Mouse (Mus musculus) urinary bladder, adult 18-20 months (tissue): ENCODE measurements around the gene Pik3c2a.
"Not testable (repeated sequence)": the region's sequence is repeated elsewhere in the genome, so short reads cannot be mapped to it uniquely, and the experiment has no call there.

Experiments used
- DNase-seq, 2 experiments: peaks; one replicate each; pipeline ENCODE4 v3.0.0; 2022; ENCODE audit warnings: low spot score in 2 of 2, mixed read lengths in 2 of 2

The Pik3c2a gene

GRCm38 (mm10) chr7:116392329-116392728 is 50.9 kb downstream of the Pik3c2a start:
- DNase-seq: no peak

- DNase-seq: not testable (repeated sequence)
Observed at GRCm38 (mm10) chr7:116387389-116387788, 55.9 kb downstream of the Pik3c2a start.

- DNase-seq: not testable (repeated sequence)
Observed at GRCm38 (mm10) chr7:116379181-116379580, 64.1 kb downstream of the Pik3c2a start.

- DNase-seq: no peak
Observed at GRCm38 (mm10) chr7:116374284-116374683, 69.0 kb downstream of the Pik3c2a start.

GRCm38 (mm10) chr7:116336226-116336625 is 107.0 kb downstream of the Pik3c2a start:
- DNase-seq: peak; percentile 19 to 33

- DNase-seq: no peak
Observed at GRCm38 (mm10) chr7:116335133-116335532, 108.1 kb downstream of the Pik3c2a start.

GRCm38 (mm10) chr7:116334669-116335038 is 108.6 kb downstream of the Pik3c2a start:
- DNase-seq: no peak

- peak; percentile 95 to 97 for DNase-seq
Observed at GRCm38 (mm10) chr7:116333713-116334668, 109.3 kb downstream of the Pik3c2a start, which contains the start of gene Rps13. Gene Rps13, minus strand, starts transcription at chr7:116334195.

GRCm38 (mm10) chr7:116331246-116331645 is 112.0 kb downstream of the Pik3c2a start:
- no peak for DNase-seq

- no peak for DNase-seq
Observed at GRCm38 (mm10) chr7:116329858-116330257, 113.4 kb downstream of the Pik3c2a start.

GRCm38 (mm10) chr7:116328777-116329176 is 114.5 kb downstream of the Pik3c2a start:
- no peak for DNase-seq

GRCm38 (mm10) chr7:116327901-116328300 is 115.3 kb downstream of the Pik3c2a start:
- DNase-seq: no peak

GRCm38 (mm10) chr7:116323331-116323964 is 119.8 kb downstream of the Pik3c2a start:
- peak; percentile 50 to 65 for DNase-seq

GRCm38 (mm10) chr7:116309456-116309855 is 133.8 kb downstream of the Pik3c2a start:
- no peak for DNase-seq

GRCm38 (mm10) chr7:116308632-116308991 is 134.6 kb downstream of the Pik3c2a start:
- peak in 1 of 2 experiments; percentile 55 for DNase-seq

- peak; percentile 42 to 77 for DNase-seq
Observed at GRCm38 (mm10) chr7:116307871-116308631, 135.2 kb downstream of the Pik3c2a start, which contains the start of gene Plekha7. Gene Plekha7, minus strand, starts transcription at chr7:116308376.

GRCm38 (mm10) chr7:116307099-116307870 is 136.0 kb downstream of the Pik3c2a start:
- peak; percentile 64 to 66 for DNase-seq

- DNase-seq: no peak
Observed at GRCm38 (mm10) chr7:116306601-116307000, 136.6 kb downstream of the Pik3c2a start.

- DNase-seq: no peak
Observed at GRCm38 (mm10) chr7:116301661-116302311, 141.5 kb downstream of the Pik3c2a start.

- no peak for DNase-seq
Observed at GRCm38 (mm10) chr7:116301144-116301543, 142.1 kb downstream of the Pik3c2a start.

GRCm38 (mm10) chr7:116298851-116299250 is 144.4 kb downstream of the Pik3c2a start:
- no peak for DNase-seq
